Mouse (Mus musculus) olfactory bulb, adult 2 months (tissue): Measurements from ENCODE around the gene Dhcr24.

ENCODE experiments used
- CTCF ChIP-seq: fragments of 200-500 bp; IDR thresholded peaks from 2 replicates; pipeline ENCODE4 v1.5.1; 2012; ENCODE audit warnings: low read depth, mild to moderate bottlenecking, low read length, moderate library complexity; ENCODE audit not compliant: insufficient read depth
- POLR2A ChIP-seq: fragments of 200-500 bp; IDR thresholded peaks from 2 replicates; pipeline ENCODE4 v1.6.1; 2012; ENCODE audit warnings: mild to moderate bottlenecking, low read depth, low read length, moderate library complexity; ENCODE audit not compliant: insufficient read depth

GRCm38 (mm10) chr4:106562837-106563790 is 2.3 kb downstream of the Dhcr24 start:
- TF ChIP-seq POLR2A (no peak), CTCF (no peak)
